ENCODE assay signal across 12 mouse cellular contexts in genomic region chr3:84471146-84471545, GRCm38 (mm10). TPM values are rescaled to one million over a fixed set of nuclear protein-coding genes. Genes with fewer than 3 reads are reported as not detected.
DNase-seq lines count a peak whose midpoint lies in the region; ATAC-seq and TF ChIP-seq lines count a peak whose summit lies in the region.
"Had no signal": no experiment of that assay in that cellular context is flagged by ENCODE, and none has a peak within 500 bp of the region (broad histone marks: within the 10 kb centered on the region; RNA-seq: fewer than 3 reads in every experiment).

No protein-coding gene starts in this region.

- H3K4me3 ChIP-seq in kidney, embryonic 15.5 days (replicated peaks), result no peak overlapping the region
- peak overlapping the region; percentile 45 for H3K4me3 ChIP-seq in liver, embryonic 13.5 days (replicated peaks)
- no peak overlapping the region for H3K4me3 ChIP-seq in left cerebral cortex, adult 2 months
- no peak overlapping the region for H3K4me3 ChIP-seq in forebrain, embryonic 13.5 days
- H3K4me3 ChIP-seq: heart, adult 2 months had no signal

- intact Hi-C loops in left cerebral cortex, adult 2 months (cut with DNase I), result no loop called here

- 86% methylated on average over 4 of the region's 4 CpGs for WGBS in kidney, embryonic 15.5 days
- WGBS in liver, embryonic 13.5 days (ENCODE audit: insufficient replicate concordance), result 20% methylated on average over 4 of the region's 4 CpGs
- WGBS in forebrain, embryonic 13.5 days, result 90% methylated on average over 4 of the region's 4 CpGs

- peak; percentile 79 for ATAC-seq in kidney, embryonic 15.5 days (replicated peaks; ENCODE audit: low FRiP score)
- ATAC-seq in common myeloid progenitor, adult 5-6 weeks (replicated peaks; ENCODE audit: low read depth, poor library complexity, severe bottlenecking), result peak; percentile 44
- ATAC-seq in liver, embryonic 13.5 days (ENCODE audit: low read depth), result peak; percentile 97
- no peak for ATAC-seq in forebrain, embryonic 13.5 days

- no peaks in the 10 kb centered on the region for H3K36me3 ChIP-seq in kidney, embryonic 15.5 days
- peaks cover 73% of the 10 kb centered on the region for H3K36me3 ChIP-seq in liver, embryonic 13.5 days
- no peaks in the 10 kb centered on the region for H3K36me3 ChIP-seq in forebrain, embryonic 13.5 days (ENCODE audit: poor library complexity, severe bottlenecking)

- peaks cover 12% of the 10 kb centered on the region for H3K27me3 ChIP-seq in kidney, embryonic 15.5 days
- peaks cover 13% of the 10 kb centered on the region for H3K27me3 ChIP-seq in liver, embryonic 13.5 days
- 0 out of 2 replicates have a peak, but pooled peaks cover 2% of the 10 kb centered on the region for H3K27me3 ChIP-seq in forebrain, embryonic 13.5 days

- peaks cover 36% of the 10 kb centered on the region for H3K4me1 ChIP-seq in kidney, embryonic 15.5 days
- H3K4me1 ChIP-seq in liver, embryonic 13.5 days (replicated peaks), result peaks cover 99% of the 10 kb centered on the region
- H3K4me1 ChIP-seq in forebrain, embryonic 13.5 days, result no peaks in the 10 kb centered on the region

- no peak for TF ChIP-seq CTCF in left cerebral cortex, adult 2 months (IDR thresholded peaks at IDR 0.05)

- no peak overlapping the region for H3K9ac ChIP-seq in kidney, embryonic 15.5 days
- H3K9ac ChIP-seq in liver, embryonic 13.5 days, result peak overlapping the region; percentile 72
- no peak overlapping the region for H3K9ac ChIP-seq in forebrain, embryonic 13.5 days

- DNase-seq in kidney, postnatal 36 days, result no peak
- DNase-seq in liver, embryonic 13.5 days, result peak; percentile 77
- DNase-seq in spleen, postnatal 4 days (ENCODE audit: low spot score in 2 of 2), result peak; percentile 74 to 77
- no peak for DNase-seq in left cerebral cortex, adult 2 months (ENCODE audit: extremely low spot score in 1 of 2, low spot score in 2 of 2)
- no peak for DNase-seq in kidney, adult 18-20 months
- DNase-seq: heart, adult 2 months; kidney, adult 8-10 months; midbrain, embryonic 14.5 days; right cerebral cortex, postnatal 4 days had no signal

- no peak overlapping the region for H3K27ac ChIP-seq in kidney, embryonic 15.5 days
- peak overlapping the region; percentile 99 for H3K27ac ChIP-seq in liver, embryonic 13.5 days
- no peak overlapping the region for H3K27ac ChIP-seq in left cerebral cortex, adult 2 months
- no peak overlapping the region for H3K27ac ChIP-seq in forebrain, embryonic 13.5 days
- H3K27ac ChIP-seq: heart, adult 2 months had no signal

- H3K4me2 ChIP-seq in kidney, embryonic 15.5 days, result no peak overlapping the region
- H3K4me2 ChIP-seq in liver, embryonic 13.5 days, result peak overlapping the region; percentile 97
- H3K4me2 ChIP-seq in forebrain, embryonic 13.5 days, result no peak overlapping the region

- no peaks in the 10 kb centered on the region for H3K9me3 ChIP-seq in kidney, embryonic 15.5 days (replicated peaks)
- no peaks in the 10 kb centered on the region for H3K9me3 ChIP-seq in liver, embryonic 13.5 days (replicated peaks)
- H3K9me3 ChIP-seq in forebrain, embryonic 13.5 days (replicated peaks), result no peaks in the 10 kb centered on the region

RNA-seq across cellular contexts. Expression of gene Fhdc1, which starts 9.1 kb away (rescaled TPM):
- 3.3 and 5.3 TPM in 2 replicates for polyA plus RNA-seq in kidney, embryonic 15.5 days (2015; fragmentation: Nextera tagmentation; extraction: Ambion mirVana)
- total RNA-seq in common myeloid progenitor, adult 5-6 weeks (2017), result 0.64 and 1.0 TPM in 2 replicates
- polyA plus RNA-seq in liver, embryonic 13.5 days (2015; fragmentation: Nextera tagmentation; extraction: Ambion mirVana), result 30.2 and 30.9 TPM in 2 replicates
- total RNA-seq in left cerebral cortex, adult 2 months (2021), result 1 to 10 TPM; 3.4 to 4.5 TPM
- 1.3 and 1.8 TPM in 2 replicates for polyA plus RNA-seq in forebrain, embryonic 13.5 days (2015; fragmentation: Nextera tagmentation; extraction: Ambion mirVana)

Comparison
In these comparisons a context has a peak if more than half of its experiments do, and no peak if none do; other contexts are left out.
1. DNase-seq: peak in liver, embryonic 13.5 days (single experiment) and spleen, postnatal 4 days (2 of 2); none in kidney, postnatal 36 days (0 of 2), left cerebral cortex, adult 2 months (0 of 2) and kidney, adult 18-20 months (single experiment).